Mouse (Mus musculus): ENCODE results near the gene Apopt1.

The Apopt1 gene

DNA sequence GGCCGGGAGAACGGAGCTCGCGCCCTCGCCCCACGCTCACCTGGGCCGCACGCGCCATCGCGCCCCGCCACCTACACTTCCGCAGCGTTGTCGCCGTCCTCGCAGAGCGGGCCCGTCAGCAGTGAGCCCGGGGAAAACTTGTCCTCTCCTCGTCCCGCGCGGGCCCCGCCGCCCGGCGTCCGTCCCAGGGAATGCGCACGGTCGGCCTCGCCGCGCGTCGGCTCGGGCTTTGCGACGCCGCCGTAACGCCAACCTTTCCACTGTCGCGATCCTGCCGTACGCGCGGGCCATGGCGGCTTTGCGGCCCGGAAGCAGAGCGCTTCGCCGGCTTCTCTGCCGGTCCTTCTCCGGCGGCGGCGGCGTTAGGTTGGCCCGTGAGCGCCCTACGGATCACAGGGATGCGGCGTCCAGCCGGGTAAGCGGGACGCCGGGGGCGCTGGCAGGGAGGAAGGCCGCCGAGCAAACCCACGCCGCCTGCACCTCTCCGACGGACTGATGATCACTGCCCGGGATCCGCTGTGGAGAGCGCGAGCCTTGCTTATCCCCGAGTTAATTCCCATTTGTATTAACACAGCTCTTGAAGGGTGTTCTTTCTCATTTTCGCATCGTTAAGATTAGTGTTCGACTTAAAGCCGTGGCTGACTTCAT, at the start of gene Apopt1, which contains the start of gene Bag5:
Apopt1 (plus strand) TSS at position 258 of the 648 bp plus-strand sequence.
Bag5 (minus strand) TSS at position 254 of the 648 bp plus-strand sequence.
- DNase-seq = peak; percentile 94

DNA sequence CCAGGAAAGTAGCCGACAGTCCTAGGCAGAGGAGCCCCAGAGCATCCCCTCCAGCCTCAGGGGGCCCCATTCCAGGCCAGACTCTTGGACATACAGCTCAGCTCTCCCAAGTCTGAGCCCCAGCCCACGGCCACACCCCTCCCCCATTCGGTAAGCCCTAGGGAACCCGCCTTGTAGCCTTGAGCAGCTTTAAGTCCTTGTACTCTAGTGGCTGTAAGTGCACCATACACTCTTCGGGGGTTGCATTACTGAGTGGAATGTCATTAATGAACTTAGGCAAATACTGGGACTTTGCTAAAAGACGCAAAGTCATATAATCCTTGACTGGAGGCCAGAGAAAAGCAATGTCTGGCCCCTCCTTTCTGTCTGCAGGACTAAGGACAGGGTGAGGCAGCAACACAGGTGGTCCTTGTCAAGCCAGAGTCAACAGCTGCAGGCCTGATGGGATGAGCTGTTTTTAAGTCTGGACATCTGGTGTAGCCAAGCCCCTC, 48.9 kb upstream of the Apopt1 start:
- DNase-seq = no peak

DNA sequence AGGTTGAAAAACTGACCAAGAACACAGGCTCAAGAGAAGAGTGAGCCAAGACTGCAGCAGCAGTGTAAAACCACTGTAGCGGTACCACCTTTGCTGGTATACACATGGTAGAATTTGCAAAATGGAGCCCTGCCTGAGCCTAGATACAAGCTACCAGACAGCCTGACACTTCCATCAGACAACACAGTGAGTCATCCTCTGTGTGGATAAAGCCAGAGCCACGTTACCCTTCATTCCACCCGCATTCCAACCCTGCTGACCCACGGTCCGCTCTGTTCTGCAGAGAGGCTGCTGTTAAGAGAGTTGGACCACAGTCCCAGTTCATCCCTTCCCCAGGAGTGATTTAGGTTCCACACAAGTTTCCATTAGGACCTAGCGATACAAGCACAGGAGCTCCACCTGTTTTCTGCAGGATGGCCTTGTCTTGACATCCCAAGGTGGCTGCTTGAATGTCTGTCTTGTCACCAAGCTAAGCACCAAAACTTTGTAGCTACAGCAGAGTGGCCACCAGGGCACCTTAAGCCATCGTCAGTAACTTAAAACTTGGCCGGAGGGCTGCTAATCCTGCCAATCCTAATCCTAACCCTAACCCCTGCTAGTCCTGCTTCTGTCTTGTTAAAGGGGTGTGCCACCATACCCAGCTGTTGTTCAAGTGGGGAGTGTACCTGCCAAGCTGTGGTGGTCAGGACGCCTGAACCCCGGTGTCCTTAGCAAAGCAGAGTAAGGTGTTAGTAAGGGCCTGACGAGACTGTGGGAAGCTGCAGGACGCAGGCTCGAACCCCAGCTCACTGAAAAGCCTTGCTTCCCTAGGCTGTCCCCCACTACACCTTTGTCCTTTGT, 47.8 kb upstream of the Apopt1 start:
- no peak for DNase-seq

DNA sequence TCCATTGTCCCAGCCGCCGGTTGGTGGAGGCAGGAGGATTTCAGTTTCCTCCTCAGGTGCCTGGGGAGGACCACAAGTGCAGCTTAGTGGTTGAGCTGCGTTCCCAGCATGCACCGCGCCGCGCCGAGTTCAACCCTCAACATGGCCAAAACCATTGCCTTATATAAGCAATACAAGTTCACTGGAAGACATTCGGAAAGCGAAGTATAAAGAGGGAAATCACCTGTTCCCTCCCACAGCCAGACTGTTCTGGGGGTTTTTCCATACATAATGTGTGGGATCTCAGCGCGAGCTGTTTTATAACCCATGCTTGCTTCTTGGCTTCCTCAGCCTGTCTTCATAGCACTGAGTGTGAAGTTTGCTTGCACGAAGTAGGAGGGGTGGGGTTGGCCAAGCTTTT, 46.7 kb upstream of the Apopt1 start:
- DNase-seq = no peak

DNA sequence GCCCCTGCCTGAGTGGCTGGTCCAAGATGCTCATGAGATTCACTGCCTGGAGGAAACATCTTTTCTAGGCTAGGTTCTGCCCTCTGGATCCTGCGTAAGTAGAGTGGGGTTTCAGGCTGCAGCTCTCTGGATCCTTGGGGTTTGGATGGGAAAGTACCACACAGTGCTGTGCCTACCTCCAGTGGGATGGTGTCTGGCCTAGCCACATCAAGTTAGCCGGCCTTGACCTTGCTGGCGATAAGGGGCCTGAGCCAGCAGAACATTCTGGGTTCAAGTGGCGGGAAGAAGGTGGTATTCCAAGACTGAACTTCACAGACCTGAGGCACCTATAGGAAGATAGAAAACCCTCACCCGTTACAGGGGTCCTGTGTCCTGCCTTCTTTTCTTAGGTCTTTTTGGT, 45.6 kb upstream of the Apopt1 start:
- DNase-seq = no peak

DNA sequence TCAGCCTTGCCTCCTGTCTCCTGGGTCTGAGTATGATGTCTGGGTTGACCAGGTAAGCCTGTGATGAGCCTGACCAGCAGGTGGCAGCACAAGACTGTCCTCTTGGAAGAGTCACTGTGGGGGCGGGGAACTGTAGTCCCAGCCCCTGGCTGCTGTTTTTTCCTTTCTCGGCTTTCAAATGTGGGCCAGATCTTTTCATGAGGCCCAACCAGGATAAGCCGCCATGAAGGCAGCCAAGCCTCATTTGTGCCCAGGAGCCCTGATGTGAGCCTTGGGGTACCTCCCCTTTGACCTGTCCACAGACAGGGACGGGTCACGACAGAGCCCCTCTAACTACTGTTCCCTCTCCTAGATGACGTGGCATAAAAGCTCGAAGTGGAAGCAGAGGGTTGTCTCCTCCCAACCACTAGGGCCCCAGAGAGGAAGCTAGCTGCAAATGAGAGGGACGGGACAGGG, 44.6 kb upstream of the Apopt1 start:
- DNase-seq = peak; percentile 95

DNA sequence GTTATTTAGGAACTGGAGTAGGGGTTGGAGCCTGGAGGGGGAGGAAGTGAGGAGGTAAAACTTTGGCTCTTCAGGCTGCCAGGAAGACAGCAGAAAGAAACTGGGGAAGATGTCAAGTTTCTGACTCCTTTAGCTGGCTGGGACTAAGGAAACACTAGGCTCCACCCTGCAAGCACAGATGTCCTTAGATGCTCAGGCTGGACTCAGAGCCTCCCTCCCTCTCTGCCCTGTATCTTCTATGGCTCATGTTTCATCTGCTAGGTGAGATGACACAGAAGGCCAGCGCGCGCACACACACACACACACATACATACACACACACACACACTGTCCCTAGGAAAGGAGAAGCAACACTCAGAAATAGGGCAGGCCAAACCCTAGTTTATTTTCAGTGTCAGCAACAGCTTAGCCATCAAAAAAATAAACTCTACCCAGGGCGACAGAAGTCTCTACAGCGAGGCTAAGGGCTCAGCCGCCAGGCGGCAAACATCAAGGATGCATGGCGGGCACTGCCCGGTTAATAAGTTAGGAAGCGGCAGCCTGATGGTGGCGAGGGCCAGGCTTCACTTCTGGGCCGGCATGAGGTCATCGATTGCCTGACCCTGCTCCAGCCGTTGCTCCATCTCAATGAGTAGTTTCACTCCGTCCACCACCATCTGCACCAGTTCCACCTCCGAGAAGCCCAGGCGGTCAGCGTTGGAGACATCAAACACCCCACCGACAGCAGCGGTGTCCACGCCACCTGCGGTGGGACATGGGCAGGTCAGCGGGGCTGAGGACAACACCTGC, 43.9 kb upstream of the Apopt1 start:
- DNase-seq = no peak

DNA sequence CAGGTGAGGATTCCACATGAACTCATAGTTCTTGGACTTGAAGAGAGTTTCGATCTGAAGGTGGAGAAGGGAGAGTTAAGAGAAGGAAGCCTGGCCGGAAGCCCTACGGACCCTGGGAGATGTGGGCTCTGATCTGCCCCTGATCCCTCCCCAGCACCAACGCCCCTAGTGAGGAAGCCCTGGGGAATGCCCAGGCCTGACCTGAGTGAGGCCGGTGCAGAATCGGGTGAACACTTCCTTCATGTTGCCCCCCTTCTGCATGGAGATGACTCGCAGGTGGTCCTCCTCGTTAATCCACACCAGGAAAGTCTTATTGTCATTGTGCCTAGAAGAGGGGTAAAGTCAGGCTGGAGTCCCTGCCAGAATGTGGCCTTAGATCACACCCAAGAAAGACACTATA, 43.1 kb upstream of the Apopt1 start:
- no peak for DNase-seq

DNA sequence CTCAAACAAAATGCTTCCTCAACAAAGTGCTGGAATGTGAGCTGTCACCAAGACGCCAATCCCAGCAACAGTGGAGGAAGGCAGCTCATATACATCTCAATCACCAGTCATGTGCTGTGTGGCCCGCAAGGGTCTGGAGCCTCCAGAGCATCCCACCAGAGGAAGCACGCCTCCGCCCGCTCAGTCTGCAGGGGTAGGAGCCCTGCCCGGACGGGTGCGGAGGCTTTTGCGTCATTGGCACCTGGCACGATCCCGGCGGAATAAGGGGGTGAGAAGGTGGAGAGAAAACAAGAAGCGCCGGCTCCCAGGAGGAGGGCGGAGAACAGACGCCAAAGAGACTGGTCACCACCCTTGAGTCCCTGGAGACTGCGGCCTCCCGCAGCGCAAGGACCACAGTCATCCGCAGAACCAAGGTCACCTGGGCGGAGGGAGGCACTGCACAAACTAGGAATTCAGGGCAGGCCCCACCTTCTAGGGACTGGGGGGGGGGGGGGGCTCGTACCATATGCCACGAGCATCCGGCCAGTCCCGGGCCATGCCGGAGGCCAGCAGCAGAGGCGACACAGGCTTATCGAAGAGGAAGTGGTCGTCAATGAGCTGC, 42.6 kb upstream of the Apopt1 start:
- DNase-seq = no peak

DNA sequence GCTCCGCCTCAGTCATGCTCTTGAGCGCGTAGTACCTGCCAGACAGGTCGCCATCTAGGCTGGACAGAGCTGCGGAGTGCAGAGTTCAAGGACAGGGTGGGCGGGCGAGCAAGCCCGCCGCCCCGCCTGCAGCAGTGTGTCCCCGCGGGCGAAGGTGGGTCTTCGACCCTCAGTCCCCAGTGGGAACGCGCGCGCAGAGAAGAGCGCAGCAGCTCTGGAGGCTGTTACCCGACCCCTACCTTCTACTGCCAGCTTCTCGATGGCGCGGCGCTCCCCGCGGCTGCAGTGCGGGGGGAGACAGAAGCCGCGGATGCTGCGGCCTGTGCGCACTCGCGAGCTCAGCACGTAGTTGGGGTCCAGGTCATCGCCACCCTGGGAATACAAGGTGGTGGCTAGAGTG, 42.1 kb upstream of the Apopt1 start:
- DNase-seq = no peak

DNA sequence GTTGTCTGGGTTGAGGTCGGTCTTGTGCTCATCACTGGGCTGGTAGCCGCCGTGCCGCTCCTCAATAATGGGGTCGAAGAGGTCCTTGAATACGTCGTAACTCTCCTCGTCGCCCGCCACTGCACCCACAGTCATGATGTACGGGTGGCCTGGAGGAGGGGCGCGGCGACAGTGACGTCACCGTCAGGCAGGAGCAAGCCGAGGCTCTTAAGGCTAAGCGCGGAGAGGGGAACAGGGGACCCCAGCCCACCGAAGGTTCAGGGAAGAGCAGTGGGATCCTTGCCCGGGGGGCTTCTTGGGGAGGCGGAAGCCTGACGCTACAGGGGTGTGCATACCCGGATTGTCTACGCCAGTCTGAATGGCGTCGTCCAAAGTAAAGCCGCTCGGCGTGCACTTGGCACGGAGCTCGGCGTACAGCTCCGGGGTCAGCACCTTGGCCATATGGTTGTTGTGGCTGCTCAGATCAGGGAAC, 41.6 kb upstream of the Apopt1 start:
- peak; percentile 60 for DNase-seq

DNA sequence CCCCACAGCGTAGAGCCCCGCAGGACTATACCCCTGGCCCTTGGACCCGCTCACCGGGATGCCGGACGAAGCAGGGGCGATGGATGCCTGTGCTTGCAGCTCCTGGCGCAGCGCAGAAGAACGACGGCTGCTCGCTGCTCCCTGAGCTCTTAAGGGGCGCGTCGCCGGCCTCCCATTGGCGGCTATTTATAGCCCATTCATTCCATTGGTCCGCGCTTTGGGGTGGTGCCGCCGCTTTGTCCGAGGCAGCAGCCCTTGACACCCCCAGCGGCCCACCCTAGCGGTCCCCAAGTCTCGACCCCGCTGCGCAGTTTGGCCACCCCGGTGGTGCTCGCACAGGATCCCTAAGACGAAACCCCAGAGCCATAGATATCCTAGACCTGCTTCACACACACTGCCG, 40.9 kb upstream of the Apopt1 start, which contains the start of gene Ckb:
Ckb (minus strand) TSS at position 163 of the 400 bp plus-strand sequence.
- peak; percentile 45 for DNase-seq

DNA sequence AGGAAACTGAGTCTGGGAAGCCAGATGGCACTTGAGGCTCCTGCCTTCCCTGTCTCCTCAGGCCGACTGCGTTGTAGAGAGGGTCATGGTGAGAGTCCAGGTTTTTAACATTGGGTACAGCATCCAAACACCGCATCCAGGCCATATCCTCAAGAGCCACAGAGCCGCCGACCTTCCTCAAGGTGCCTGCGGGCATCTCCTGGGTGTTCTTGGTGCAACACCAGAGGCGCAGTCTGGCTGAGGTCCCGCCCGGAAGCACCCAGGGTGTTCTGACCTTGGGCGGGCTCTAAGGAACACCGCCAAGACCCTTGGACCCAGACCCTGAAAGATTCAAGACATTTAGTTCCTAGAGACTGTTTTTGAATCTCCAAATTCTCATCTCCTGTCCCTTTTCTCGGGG, 40.5 kb upstream of the Apopt1 start:
- DNase-seq = no peak

DNA sequence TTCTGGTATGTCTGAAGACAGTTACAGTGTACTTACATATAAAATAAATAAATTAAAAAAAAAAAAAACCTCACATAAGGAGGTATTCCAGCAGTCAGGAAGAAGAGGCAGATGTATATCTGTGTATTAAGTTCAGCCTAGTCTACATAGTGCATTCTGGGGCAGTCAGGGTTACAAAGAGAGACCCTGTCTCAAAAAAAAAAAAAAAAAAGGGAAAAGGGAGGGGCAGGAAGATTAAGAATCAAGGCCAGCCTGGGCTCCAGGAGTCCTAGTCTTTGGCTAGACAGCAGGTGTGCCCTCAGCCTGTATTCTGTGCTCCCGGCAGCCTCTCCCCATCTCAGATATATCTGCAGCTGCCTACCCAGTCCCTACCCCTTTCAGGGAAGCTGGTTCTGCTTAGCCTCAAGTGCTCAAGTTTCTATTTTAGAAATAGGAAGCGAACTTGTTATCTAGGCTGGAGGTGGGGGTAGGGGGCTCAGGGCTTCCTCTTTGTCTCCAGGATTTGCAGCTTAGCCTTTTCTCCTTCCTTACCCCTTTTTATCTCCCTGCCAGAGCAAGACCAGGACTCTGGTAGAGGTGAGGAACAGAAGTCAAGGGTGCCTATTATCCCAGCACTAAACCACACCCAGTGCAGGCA, 38.1 kb upstream of the Apopt1 start:
- no peak for DNase-seq

DNA sequence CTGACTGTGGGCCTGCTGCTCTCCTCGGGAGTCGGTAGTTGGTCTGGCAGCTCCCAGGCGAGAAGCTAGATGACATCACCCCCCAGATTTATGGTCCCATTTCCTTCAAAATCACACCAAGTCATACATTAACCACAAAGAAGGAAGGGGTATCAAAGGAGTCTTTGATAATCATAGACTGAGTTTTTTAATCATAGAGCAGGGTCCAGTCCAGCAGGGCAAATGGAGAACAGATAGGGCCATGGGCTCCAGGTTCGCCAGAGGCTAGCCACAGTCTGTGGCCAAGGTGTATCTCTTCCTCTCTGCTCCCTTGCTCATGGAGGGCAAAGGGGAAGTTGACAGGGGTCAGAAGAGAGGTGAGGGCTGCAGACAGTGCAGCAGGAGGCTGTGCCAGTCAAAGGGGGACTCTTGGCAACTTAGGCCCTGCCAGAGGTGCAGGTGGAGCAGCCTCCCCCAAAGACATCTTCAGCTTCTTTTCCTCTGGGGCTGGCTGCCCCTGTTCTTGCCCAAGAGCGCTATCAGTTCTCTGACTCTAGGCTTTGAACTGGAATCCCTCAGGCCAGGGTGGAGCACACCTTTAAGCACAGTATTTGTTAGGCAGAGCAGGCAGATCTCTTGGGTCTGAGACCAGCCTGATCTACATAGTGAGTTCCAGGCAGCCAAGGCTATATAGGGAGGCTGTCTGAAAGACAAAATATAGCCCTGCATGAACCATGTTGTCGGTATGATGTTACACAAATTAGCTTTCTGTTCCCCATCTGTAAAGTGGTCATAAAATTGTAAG, 37.1 kb upstream of the Apopt1 start:
- no peak for DNase-seq

DNA sequence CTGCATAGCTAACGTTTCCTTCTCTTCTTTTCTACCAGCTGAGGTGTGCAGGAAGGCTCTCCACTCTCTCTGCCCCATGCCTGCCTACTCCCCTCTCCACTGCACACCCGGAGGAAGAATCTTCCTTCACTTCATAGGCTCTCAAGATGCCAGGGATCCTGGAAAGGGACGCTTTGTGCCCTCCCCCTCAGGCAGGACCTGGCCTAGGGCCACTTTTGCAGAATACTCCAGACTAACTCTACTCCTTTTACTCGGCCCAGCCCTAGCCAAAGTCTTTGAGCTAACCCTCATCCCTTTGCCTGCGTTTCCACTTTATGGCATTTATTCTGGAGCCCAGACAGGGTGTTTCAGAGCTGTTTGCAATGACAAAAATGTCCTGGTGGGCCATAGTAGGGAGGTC, 35.6 kb upstream of the Apopt1 start:
- no peak for DNase-seq

DNA sequence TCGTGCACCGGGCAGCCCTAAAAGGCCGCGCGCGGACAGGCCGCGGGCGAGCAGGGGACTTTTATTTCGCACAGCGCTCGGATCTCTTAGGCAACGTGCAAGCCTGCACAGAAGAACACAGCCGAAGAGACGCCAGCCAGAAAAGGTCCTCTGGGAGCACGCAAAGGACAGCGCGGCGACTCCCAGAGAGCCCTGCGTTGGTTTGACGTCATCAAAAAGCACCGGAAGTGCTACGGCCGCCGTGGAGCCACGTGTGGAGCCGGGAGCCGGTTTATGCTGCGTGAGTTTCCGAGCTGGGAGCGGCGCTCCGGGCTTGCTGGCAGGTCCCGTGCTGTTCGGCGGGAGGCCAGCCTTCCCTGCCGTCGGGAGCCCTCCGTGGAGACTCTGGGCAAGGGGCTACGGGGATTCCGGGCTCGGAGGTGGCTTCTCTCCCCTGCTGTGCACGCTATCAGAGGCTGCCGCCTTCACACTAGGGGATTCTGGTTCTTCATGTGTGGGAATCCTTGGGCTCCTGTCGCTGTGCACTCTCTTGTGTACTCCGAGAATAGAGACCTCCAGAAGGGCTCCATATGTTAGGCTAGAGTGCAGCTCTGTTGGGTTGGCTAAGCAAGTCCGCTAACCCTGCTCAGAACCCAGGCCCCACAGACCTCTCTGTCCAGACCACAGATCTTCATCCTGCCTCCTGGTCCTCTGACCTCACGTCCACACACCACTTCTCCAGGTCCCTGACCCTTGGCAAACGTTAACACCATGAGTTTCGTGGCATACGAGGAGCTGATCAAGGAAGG, 35.0 kb upstream of the Apopt1 start, which contains the start of gene Trmt61a:
Trmt61a (plus strand) TSS at position 224 of the 788 bp plus-strand sequence.
- DNase-seq = peak; percentile 88

DNA sequence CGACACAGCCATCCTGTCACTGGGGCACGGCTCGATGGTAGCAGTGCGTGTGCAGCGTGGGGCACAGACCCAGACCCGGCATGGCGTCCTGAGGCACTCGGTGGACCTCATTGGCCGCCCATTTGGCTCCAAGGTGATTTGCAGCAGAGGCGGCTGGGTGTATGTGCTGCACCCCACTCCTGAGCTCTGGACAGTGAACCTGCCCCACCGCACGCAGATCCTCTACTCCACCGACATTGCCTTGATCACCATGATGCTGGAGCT, 34.5 kb upstream of the Apopt1 start:
- DNase-seq = no peak

DNA sequence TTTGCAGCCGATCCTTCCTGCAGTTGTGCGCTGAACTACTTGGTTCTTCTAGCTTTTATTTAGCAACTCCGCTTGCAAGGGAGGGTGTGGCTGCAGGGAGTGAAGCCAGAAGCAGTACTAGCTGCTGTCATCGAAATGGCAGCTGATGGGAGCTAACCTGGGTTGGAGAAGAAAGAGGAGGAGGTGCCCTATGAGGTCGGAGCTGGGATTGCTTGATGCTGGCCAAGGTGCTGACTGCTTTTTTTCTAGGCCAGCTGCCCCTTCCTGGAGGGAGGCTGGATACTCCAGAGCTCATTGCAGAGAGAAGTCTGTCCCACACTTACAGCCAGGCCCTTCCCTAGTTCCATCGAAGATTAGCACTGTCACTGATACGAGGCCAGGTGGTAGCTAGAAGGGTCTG, 34.1 kb upstream of the Apopt1 start:
- DNase-seq = no peak

DNA sequence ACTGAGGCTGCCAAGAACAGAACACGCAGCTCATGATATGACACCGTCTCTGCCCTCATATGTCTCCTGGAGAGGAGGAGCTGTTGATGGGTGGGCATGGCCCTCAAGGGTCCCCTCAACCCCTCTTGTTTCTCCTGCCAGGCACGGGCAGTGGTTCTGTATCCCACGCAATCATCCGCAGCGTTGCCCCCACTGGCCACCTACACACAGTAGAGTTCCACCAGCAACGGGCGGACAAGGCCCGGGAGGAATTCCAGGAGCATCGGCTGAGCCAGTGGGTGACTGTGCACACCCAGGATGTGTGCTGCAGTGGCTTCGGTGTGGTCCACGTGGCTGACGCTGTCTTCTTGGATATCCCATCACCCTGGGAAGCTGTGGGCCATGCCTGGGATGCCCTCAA, 32.4 kb upstream of the Apopt1 start:
- DNase-seq = no peak

DNA sequence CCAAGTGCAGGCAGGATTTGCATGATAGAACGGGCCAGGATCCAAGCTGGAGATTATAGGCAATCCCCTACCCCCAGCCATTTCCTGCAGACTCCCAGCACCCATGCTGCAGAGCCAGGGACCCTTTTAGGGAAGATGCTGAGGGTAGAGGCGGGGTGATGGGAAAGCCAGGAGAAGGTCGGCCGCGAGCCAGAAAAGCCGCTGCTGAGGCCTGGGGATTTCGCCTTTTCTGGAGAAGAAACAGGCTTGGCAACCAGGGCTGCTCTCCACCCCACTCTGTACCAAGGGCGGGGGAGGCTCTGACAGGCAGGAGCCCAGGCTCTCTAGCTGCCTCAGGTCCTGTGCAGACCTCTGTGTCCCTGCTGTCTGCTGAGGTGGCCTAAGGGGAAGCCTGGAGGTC, 31.8 kb upstream of the Apopt1 start:
- DNase-seq = no peak
